ENCODE assay signal across 10 mouse cellular contexts in the genomic region with DNA sequence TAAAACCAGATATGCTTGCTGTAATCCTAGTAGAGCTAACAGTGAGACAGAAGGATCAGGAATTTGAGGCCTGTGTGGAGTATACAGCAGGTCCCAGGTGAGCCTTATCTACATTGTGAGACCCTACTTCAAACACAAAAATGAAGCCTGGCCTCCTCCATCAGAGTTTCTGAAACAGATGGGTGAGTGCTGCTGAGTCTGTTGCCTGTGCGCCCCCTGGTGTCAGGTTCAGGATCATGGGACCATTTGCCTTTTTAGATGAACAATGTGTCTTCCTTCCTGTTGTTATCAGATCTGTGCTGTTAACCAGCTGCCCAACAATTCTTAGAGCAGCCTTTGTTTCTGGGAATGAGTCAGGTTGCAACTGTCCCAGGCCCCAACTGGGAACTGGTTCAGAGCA. TPM values are rescaled to one million over a fixed set of nuclear protein-coding genes. Genes with fewer than 3 reads are reported as not detected.
A peak's percentile ranks its signal among the peaks of the same experiment; 100 is the strongest.
DNase-seq lines count a peak whose midpoint lies in the region; ATAC-seq and TF ChIP-seq lines count a peak whose summit lies in the region.
"Had no signal": no experiment of that assay in that cellular context is flagged by ENCODE, and none has a peak within 500 bp of the region (broad histone marks: within the 10 kb centered on the region; RNA-seq: fewer than 3 reads in every experiment).

No protein-coding gene starts in this region.

- H3K4me3 ChIP-seq in testis, adult 2 months (ENCODE audit: control insufficient read depth, low read depth, low read length) = no peak overlapping the region
- H3K4me3 ChIP-seq in cerebellum, adult 2 months (replicated peaks; ENCODE audit: insufficient read depth, low read depth, low read length) = no peak overlapping the region
- H3K4me3 ChIP-seq in intestine, postnatal 0 days (ENCODE audit: low read depth, low read length) = no peak overlapping the region
- H3K4me3 ChIP-seq: embryonic facial prominence, embryonic 15.5 days; stomach, embryonic 15.5 days had no signal

- DNase-seq in testis, postnatal 14 days (ENCODE audit: low spot score) = no peak
- peak; percentile 78 to 87 for DNase-seq in cerebellum, adult 2 months
- peak; percentile 85 for DNase-seq in left cerebral cortex, postnatal 4 days
- peak; percentile 75 for DNase-seq in splenic B cell, adult 2 months (ENCODE audit: low read depth, low spot score)

- ATAC-seq in frontal cortex, adult (ENCODE audit: low TSS enrichment) = peak; percentile 68
- ATAC-seq in intestine, postnatal 0 days = no peak
- ATAC-seq in monocyte, adult 5-6 weeks (replicated peaks; ENCODE audit: insufficient number of reproducible peaks, low FRiP score, low TSS enrichment, poor library complexity, severe bottlenecking) = peak; percentile 52; the same call in 1 of the 2 replicates

- no peak overlapping the region for H3K27ac ChIP-seq in testis, adult 2 months (ENCODE audit: control insufficient read depth, insufficient read depth, low read depth, low read length)
- H3K27ac ChIP-seq in cerebellum, adult 2 months (ENCODE audit: insufficient read depth, low read length) = peak overlapping the region; percentile 11; the same call in 1 of the 2 replicates
- no peak overlapping the region for H3K27ac ChIP-seq in intestine, postnatal 0 days (ENCODE audit: low read depth, low read length)
- H3K27ac ChIP-seq: embryonic facial prominence, embryonic 15.5 days; stomach, embryonic 15.5 days had no signal

- H3K4me2 ChIP-seq in intestine, postnatal 0 days (replicated peaks; ENCODE audit: low read depth) = no peak overlapping the region
- H3K4me2 ChIP-seq: embryonic facial prominence, embryonic 15.5 days; stomach, embryonic 15.5 days had no signal

- 2% methylated on average over 1 of the region's 1 CpGs for WGBS in cerebellum, adult 2 months
- WGBS in intestine, postnatal 0 days = 8% methylated on average over 1 of the region's 1 CpGs

- H3K4me1 ChIP-seq in testis, adult 2 months (ENCODE audit: control insufficient read depth, insufficient read depth, low read length) = no peaks in the 10 kb centered on the region
- peaks cover 18% of the 10 kb centered on the region for H3K4me1 ChIP-seq in cerebellum, adult 2 months (ENCODE audit: control insufficient read depth, insufficient read depth, low read length)
- H3K4me1 ChIP-seq in intestine, postnatal 0 days (replicated peaks; ENCODE audit: control insufficient read depth, insufficient read depth, low read length) = no peaks in the 10 kb centered on the region
- H3K4me1 ChIP-seq: embryonic facial prominence, embryonic 15.5 days; stomach, embryonic 15.5 days had no signal

- peaks cover 3% of the 10 kb centered on the region for H3K36me3 ChIP-seq in testis, adult 2 months (ENCODE audit: control insufficient read depth, insufficient read depth, low read length)
- H3K36me3 ChIP-seq in intestine, postnatal 0 days (ENCODE audit: control insufficient read depth, insufficient read depth) = peaks cover 43% of the 10 kb centered on the region
- peaks cover 11% of the 10 kb centered on the region for H3K36me3 ChIP-seq in splenic B cell, adult 2 months (ENCODE audit: control insufficient read depth, insufficient read depth, low read length, poor library complexity, severe bottlenecking)

- no peak for TF ChIP-seq POLR2A in testis, adult 2 months (IDR thresholded peaks at IDR 0.05; ENCODE audit: control insufficient read depth, low read depth, low read length)
- no peak for TF ChIP-seq POLR2A in cerebellum, adult 2 months (IDR thresholded peaks at IDR 0.05; ENCODE audit: borderline replicate concordance, insufficient read depth, low read length)

- H3K9me3 ChIP-seq in intestine, postnatal 0 days (ENCODE audit: control insufficient read depth) = no peaks in the 10 kb centered on the region
- H3K9me3 ChIP-seq: embryonic facial prominence, embryonic 15.5 days; stomach, embryonic 15.5 days had no signal

- no peak overlapping the region for H3K9ac ChIP-seq in intestine, postnatal 0 days (ENCODE audit: low read depth, low read length)
- H3K9ac ChIP-seq: embryonic facial prominence, embryonic 15.5 days; stomach, embryonic 15.5 days had no signal

- peak; percentile 69; the same call in 1 of the 2 replicates for TF ChIP-seq CTCF in testis, adult 2 months (IDR thresholded peaks at IDR 0.05; ENCODE audit: control insufficient read depth, insufficient read depth, insufficient replicate concordance, low read depth, low read length)
- peak; percentile 93 for TF ChIP-seq CTCF in cerebellum, adult 2 months (IDR thresholded peaks at IDR 0.05; ENCODE audit: borderline replicate concordance, insufficient read depth, low read depth, low read length)
- TF ChIP-seq CTCF in intestine, postnatal 0 days (IDR thresholded peaks at IDR 0.05; ENCODE audit: low read depth) = peak; percentile 90

- intact Hi-C loops in left cerebral cortex, postnatal 4 days (cut with DNase I) = loop anchor here (5.0 kb wide), 2 partner anchors 85 to 180 kb away; no protein-coding TSS in a partner anchor

- H3K27me3 ChIP-seq in testis, adult 2 months (ENCODE audit: control insufficient read depth, insufficient read depth, low read length) = no peaks in the 10 kb centered on the region
- no peaks in the 10 kb centered on the region for H3K27me3 ChIP-seq in cerebellum, adult 2 months (ENCODE audit: control insufficient read depth, insufficient read depth, low read length)
- no peaks in the 10 kb centered on the region for H3K27me3 ChIP-seq in intestine, postnatal 0 days (replicated peaks; ENCODE audit: control insufficient read depth, insufficient read depth, low read length)
- H3K27me3 ChIP-seq in splenic B cell, adult 2 months (ENCODE audit: control insufficient read depth, insufficient read depth, low read length, poor library complexity, severe bottlenecking) = no peaks in the 10 kb centered on the region
- H3K27me3 ChIP-seq: embryonic facial prominence, embryonic 15.5 days; stomach, embryonic 15.5 days had no signal

RNA-seq across cellular contexts. Expression of a gene that starts 45.7 kb away (rescaled TPM):
- polyA plus RNA-seq in testis, adult 2 months (2012; rRNA removed) = 13.6 and 14.8 TPM in 2 replicates
- polyA plus RNA-seq in cerebellum, adult 2 months (2012; rRNA removed) = 21.7 and 23.1 TPM in 2 replicates
- 21.6 and 23.3 TPM in 2 replicates for polyA plus RNA-seq in intestine, postnatal 0 days (2015; fragmentation: Nextera tagmentation; extraction: Ambion mirVana)
- 100 to 1,000 TPM; 103 to 118 TPM for total RNA-seq in left cerebral cortex, postnatal 4 days (2021)
- total RNA-seq in monocyte, adult 5-6 weeks (2017) = 19.7 to 37.0 TPM (median 20.6 TPM) in 3 replicates

RNA-seq across cellular contexts. Expression of a gene that starts 45.8 kb away (rescaled TPM):
- polyA plus RNA-seq in testis, adult 2 months (2012; rRNA removed) = 160 and 190 TPM in 2 replicates
- polyA plus RNA-seq in cerebellum, adult 2 months (2012; rRNA removed) = 154 and 155 TPM in 2 replicates
- 37.7 and 40.9 TPM in 2 replicates for polyA plus RNA-seq in intestine, postnatal 0 days (2015; fragmentation: Nextera tagmentation; extraction: Ambion mirVana)
- total RNA-seq in left cerebral cortex, postnatal 4 days (2021) = 100 to 1,000 TPM; 150 to 157 TPM
- 26.4 to 57.7 TPM (median 47.4 TPM) in 3 replicates for total RNA-seq in monocyte, adult 5-6 weeks (2017)
